Mouse (Mus musculus) MEL (cell line): ENCODE data around the gene Cd151. TPM values are rescaled to one million over a fixed set of nuclear protein-coding genes. Genes with fewer than 3 reads are reported as not detected.

Experiments
- DNase-seq: peaks from one replicate; pipeline ENCODE4 v3.0.0; 2011; ENCODE audit warnings: low read depth, low spot score
- H3K27ac ChIP-seq: 2 replicates; pipeline ENCODE4 v1.5.1; 2012; ENCODE audit warnings: low read depth, mild to moderate bottlenecking, control low read depth, low read length, moderate library complexity; ENCODE audit not compliant: control insufficient read depth
- H3K27me3 ChIP-seq, 2 experiments: fragments of 150-350 bp in 1 of 2; sonication (generic) in 1 of 2; 2 replicates each; pipeline ENCODE4 v1.6.1; 2012; ENCODE audit warnings: low read length in 2 of 2, mild to moderate bottlenecking in 2 of 2, improper control_type of control experiment in 1 of 2, moderate library complexity in 1 of 2; ENCODE audit not compliant: insufficient read depth in 2 of 2, control insufficient read depth in 1 of 2
- H3K36me3 ChIP-seq, 2 experiments: 2 replicates each; pipeline ENCODE4 v1.6.1; 2012 to 2014; ENCODE audit warnings: low read length in 2 of 2, improper control_type of control experiment in 1 of 2, inconsistent platforms in 1 of 2, mild to moderate bottlenecking in 1 of 2; ENCODE audit not compliant: insufficient read depth in 2 of 2, control insufficient read depth in 1 of 2
- H3K4me1 ChIP-seq, 2 experiments: fragments of 150-350 bp in 1 of 2; sonication (generic) in 1 of 2; 2 replicates each; pipeline ENCODE4 v1.6.1; 2012; ENCODE audit warnings: low read length in 2 of 2, improper control_type of control experiment in 1 of 2, mild to moderate bottlenecking in 1 of 2; ENCODE audit not compliant: insufficient read depth in 2 of 2, control insufficient read depth in 1 of 2
- H3K4me3 ChIP-seq, 2 experiments: fragments of 150-350 bp in 1 of 2; sonication (generic) in 1 of 2; 2 replicates each; pipeline ENCODE4 v1.5.1; 2012; ENCODE audit warnings: low read depth in 2 of 2, low read length in 2 of 2, mild to moderate bottlenecking in 2 of 2, moderate library complexity in 2 of 2, control low read depth in 1 of 2, improper control_type of control experiment in 1 of 2; ENCODE audit not compliant: control insufficient read depth in 1 of 2, insufficient read depth in 1 of 2
- H3K79me2 ChIP-seq: 2 replicates; pipeline ENCODE4 v1.6.1; 2012; ENCODE audit warnings: mild to moderate bottlenecking, low read length, moderate library complexity; ENCODE audit not compliant: control insufficient read depth, poor library complexity, insufficient read depth
- H3K9ac ChIP-seq: 2 replicates; pipeline ENCODE4 v1.6.1; 2012; ENCODE audit warnings: low read depth, mild to moderate bottlenecking, control low read depth, low read length, moderate library complexity; ENCODE audit not compliant: control insufficient read depth, poor library complexity, severe bottlenecking
- H3K9me3 ChIP-seq: fragments of 150-350 bp; sonication (generic); replicated peaks from 2 replicates; pipeline ENCODE4 v1.6.1; 2012; ENCODE audit warnings: mild to moderate bottlenecking, low read length, improper control_type of control experiment, moderate library complexity; ENCODE audit not compliant: insufficient read depth
- BHLHE40 ChIP-seq: IDR thresholded peaks from 2 replicates; pipeline ENCODE4 v1.6.1; 2012; ENCODE audit warnings: low read depth, mild to moderate bottlenecking, inconsistent platforms, low read length, improper control_type of control experiment, borderline replicate concordance
- CHD1 ChIP-seq: IDR thresholded peaks from 2 replicates; pipeline ENCODE4 v1.6.1; 2012; ENCODE audit warnings: low read depth, mild to moderate bottlenecking, inconsistent platforms, low read length, improper control_type of control experiment
- CTCF ChIP-seq, 3 experiments: IDR thresholded peaks in 2 of 3; conservative IDR thresholded peaks in 1 of 3; 2 replicates each; pipeline ENCODE4 v1.5.1; 2011 to 2012; ENCODE audit warnings: low read length in 3 of 3, low read depth in 2 of 3, mild to moderate bottlenecking in 2 of 3, improper control_type of control experiment in 1 of 3, inconsistent platforms in 1 of 3, mixed read lengths in 1 of 3, moderate library complexity in 1 of 3; ENCODE audit not compliant: control insufficient read depth in 1 of 3, insufficient read depth in 1 of 3, poor library complexity in 1 of 3, severe bottlenecking in 1 of 3
- EP300 ChIP-seq, 2 experiments: IDR thresholded peaks; 2 replicates each; pipeline ENCODE4 v1.6.1; 2011; ENCODE audit warnings: improper control_type of control experiment in 2 of 2, low read length in 2 of 2, low read depth in 1 of 2, mild to moderate bottlenecking in 1 of 2
- ETS1 ChIP-seq: IDR thresholded peaks from 2 replicates; pipeline ENCODE4 v1.6.1; 2012; ENCODE audit warnings: low read depth, mild to moderate bottlenecking, inconsistent platforms, low read length, improper control_type of control experiment, moderate library complexity
- GABPA ChIP-seq: IDR thresholded peaks from 2 replicates; pipeline ENCODE4 v1.6.1; 2012; ENCODE audit warnings: low read depth, mild to moderate bottlenecking, inconsistent platforms, low read length, improper control_type of control experiment, moderate library complexity
- GATA1 ChIP-seq: IDR thresholded peaks from 2 replicates; pipeline ENCODE4 v1.6.1; 2011; ENCODE audit warnings: low read depth, low read length, improper control_type of control experiment
- KAT2A ChIP-seq: conservative IDR thresholded peaks from 2 replicates; pipeline ENCODE4 v1.6.1; 2012; ENCODE audit warnings: low read depth, low read length, improper control_type of control experiment, inconsistent platforms
- MAFK ChIP-seq: IDR thresholded peaks from 2 replicates; pipeline ENCODE4 v1.6.1; 2011; ENCODE audit warnings: low read depth, mild to moderate bottlenecking, low read length, improper control_type of control experiment, borderline replicate concordance
- MAX ChIP-seq: IDR thresholded peaks from 2 replicates; pipeline ENCODE4 v1.6.1; 2011; ENCODE audit warnings: low read length, improper control_type of control experiment
- MAZ ChIP-seq: IDR thresholded peaks from 2 replicates; pipeline ENCODE4 v1.6.1; 2012; ENCODE audit warnings: low read depth, mild to moderate bottlenecking, inconsistent platforms, low read length, improper control_type of control experiment
- MYB ChIP-seq: IDR thresholded peaks from 2 replicates; pipeline ENCODE4 v1.6.1; 2011; ENCODE audit warnings: mild to moderate bottlenecking, low read depth, low read length, improper control_type of control experiment
- MYC ChIP-seq: IDR thresholded peaks from 2 replicates; pipeline ENCODE4 v1.6.1; 2011; ENCODE audit warnings: low read depth, mild to moderate bottlenecking, low read length, improper control_type of control experiment, moderate library complexity
- NELFE ChIP-seq: IDR thresholded peaks from 2 replicates; pipeline ENCODE4 v1.6.1; 2011; ENCODE audit warnings: low read depth, low read length, improper control_type of control experiment
- NRF1 ChIP-seq: IDR thresholded peaks from 2 replicates; pipeline ENCODE4 v1.6.1; 2014; ENCODE audit warnings: low read depth, mild to moderate bottlenecking, inconsistent platforms, low read length, improper control_type of control experiment, moderate library complexity; ENCODE audit not compliant: poor library complexity, insufficient read depth, severe bottlenecking
- POLR2A ChIP-seq, 2 experiments: IDR thresholded peaks; 2 replicates each; pipeline ENCODE4 v1.6.1; 2011 to 2012; ENCODE audit warnings: low read length in 2 of 2, mild to moderate bottlenecking in 2 of 2, control low read depth in 1 of 2, improper control_type of control experiment in 1 of 2, low read depth in 1 of 2, moderate library complexity in 1 of 2; ENCODE audit not compliant: control insufficient read depth in 1 of 2, insufficient read depth in 1 of 2, poor library complexity in 1 of 2
- POLR2AphosphoS5 ChIP-seq: IDR thresholded peaks from 2 replicates; pipeline ENCODE4 v1.6.1; 2012; ENCODE audit warnings: low read depth, borderline replicate concordance, mild to moderate bottlenecking, inconsistent platforms, low read length, moderate library complexity, mixed read lengths
- SMC3 ChIP-seq: IDR thresholded peaks from 2 replicates; pipeline ENCODE4 v1.6.1; 2011; ENCODE audit warnings: low read depth, low read length, improper control_type of control experiment
- TCF12 ChIP-seq: IDR thresholded peaks from 2 replicates; pipeline ENCODE4 v1.6.1; 2014; ENCODE audit warnings: low read depth, mild to moderate bottlenecking, inconsistent platforms, low read length, improper control_type of control experiment, moderate library complexity
- UBTF ChIP-seq: IDR thresholded peaks from 2 replicates; pipeline ENCODE4 v1.6.1; 2012; ENCODE audit warnings: low read depth, mild to moderate bottlenecking, inconsistent platforms, low read length, improper control_type of control experiment, moderate library complexity, borderline replicate concordance; ENCODE audit not compliant: insufficient read depth
- USF2 ChIP-seq, 2 experiments: IDR thresholded peaks; 2 replicates each; pipeline ENCODE4 v1.6.1; 2011 to 2012; ENCODE audit warnings: improper control_type of control experiment in 2 of 2, low read length in 2 of 2, borderline replicate concordance in 1 of 2, inconsistent platforms in 1 of 2, low read depth in 1 of 2, mild to moderate bottlenecking in 1 of 2; ENCODE audit not compliant: insufficient read depth in 1 of 2
- ZC3H11A ChIP-seq: IDR thresholded peaks from 2 replicates; pipeline ENCODE4 v1.6.1; 2012; ENCODE audit warnings: low read depth, mild to moderate bottlenecking, inconsistent platforms, low read length, improper control_type of control experiment
- ZMIZ1 ChIP-seq: IDR thresholded peaks from 2 replicates; pipeline ENCODE4 v1.6.1; 2012; ENCODE audit warnings: low read depth, mild to moderate bottlenecking, inconsistent platforms, low read length, improper control_type of control experiment, moderate library complexity
- polyA plus RNA-seq, 2 experiments: library from polyadenylated mRNA; stranded (reverse) in 1 of 2; unstranded in 1 of 2; fragments of >175 nt in 1 of 2; fragments of >200 nt in 1 of 2; gene quantifications; 2 replicates each; pipeline versions ENCODE4 v1.2.1 to v1.2.4; 2012; ENCODE audit warnings: low replicate concordance in 2 of 2, low read depth in 1 of 2; ENCODE audit not compliant: insufficient read length in 2 of 2, insufficient read depth in 1 of 2, missing spikeins in 1 of 2
- total RNA-seq: library from RNA; depleted of rRNA; stranded (reverse); fragments of 300-350 nt; gene quantifications from 2 replicates; pipeline ENCODE4 v1.2.3, GENCODE M21; 2012

Gene Cd151
- total and polyA plus RNA-seq, 3 experiments: 40.6 to 86.6 TPM; not detected in 1

DNA sequence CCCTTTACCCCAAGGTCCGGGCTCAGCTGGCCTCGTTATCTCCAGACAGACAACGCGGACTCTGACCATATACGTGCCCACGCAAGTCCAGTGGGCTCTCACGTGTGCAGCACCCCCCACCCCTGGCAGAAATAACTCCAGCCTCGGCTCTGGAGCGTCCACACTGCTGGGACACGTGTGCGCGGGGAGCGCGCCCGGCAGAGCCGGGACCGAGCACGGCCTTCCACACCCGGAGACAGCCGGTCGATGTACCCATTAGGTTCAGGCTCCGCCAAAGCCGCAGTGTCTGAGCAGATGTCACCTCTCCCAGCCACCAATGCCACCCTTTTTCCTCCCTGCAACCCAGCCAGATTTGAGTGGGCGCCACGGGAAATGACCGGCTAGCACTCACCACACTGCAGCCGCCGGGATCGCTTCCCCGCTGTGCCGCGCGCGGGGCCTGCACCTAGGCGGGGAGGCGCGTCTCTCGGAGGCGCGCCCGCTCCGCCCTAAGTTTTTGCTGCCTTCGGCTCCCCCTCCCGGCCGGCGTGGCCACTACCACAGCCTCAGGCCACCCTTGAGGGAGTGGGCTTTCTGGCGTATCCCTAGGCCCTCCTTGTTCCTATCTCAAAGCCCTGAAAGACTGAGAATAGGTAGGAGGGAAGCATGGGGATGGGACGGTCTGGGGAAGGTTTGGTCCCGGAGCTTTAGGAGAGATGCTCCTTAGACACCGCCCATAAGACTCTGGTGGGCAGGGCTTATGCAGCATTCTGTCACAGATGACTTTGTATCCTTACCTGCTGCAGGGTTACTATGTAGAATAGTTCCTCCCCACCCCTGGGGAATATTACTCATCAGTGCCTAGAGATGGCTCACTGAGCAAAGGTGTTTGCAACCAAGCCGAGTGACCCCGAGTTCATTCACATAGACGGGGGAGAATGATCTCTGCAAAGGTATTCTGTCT is 29.7 kb upstream of the Cd151 start, which contains the start of gene Slc25a22 (continued):
- TF ChIP-seq USF2 (IDR thresholded peaks at IDR 0.05; ENCODE audit: borderline replicate concordance in 1 of 2, insufficient read depth in 1 of 2, low read depth in 1 of 2, low read length in 2 of 2) (0 out of 4 replicates have a peak, but pooled peaks of 1 of the 2 experiments have one; percentile 12), ZMIZ1 (peak; percentile 65; the same call in 1 of the 2 replicates), CHD1 (no peak), POLR2AphosphoS5 (no peak), GATA1 (no peak), NELFE (peak; percentile 77), EP300 (IDR thresholded peaks at IDR 0.05; ENCODE audit: low read depth in 1 of 2, low read length in 2 of 2) (no peak), ZC3H11A (peak; percentile 33; the same call in 1 of the 2 replicates), POLR2A (IDR thresholded peaks at IDR 0.05; ENCODE audit: control insufficient read depth in 1 of 2, insufficient read depth in 1 of 2, low read depth in 1 of 2, low read length in 2 of 2, poor library complexity in 1 of 2) (peak; percentile 83 to 84), MYB (no peak), MAZ (peak; percentile 48; the same call in 1 of the 2 replicates)

DNA sequence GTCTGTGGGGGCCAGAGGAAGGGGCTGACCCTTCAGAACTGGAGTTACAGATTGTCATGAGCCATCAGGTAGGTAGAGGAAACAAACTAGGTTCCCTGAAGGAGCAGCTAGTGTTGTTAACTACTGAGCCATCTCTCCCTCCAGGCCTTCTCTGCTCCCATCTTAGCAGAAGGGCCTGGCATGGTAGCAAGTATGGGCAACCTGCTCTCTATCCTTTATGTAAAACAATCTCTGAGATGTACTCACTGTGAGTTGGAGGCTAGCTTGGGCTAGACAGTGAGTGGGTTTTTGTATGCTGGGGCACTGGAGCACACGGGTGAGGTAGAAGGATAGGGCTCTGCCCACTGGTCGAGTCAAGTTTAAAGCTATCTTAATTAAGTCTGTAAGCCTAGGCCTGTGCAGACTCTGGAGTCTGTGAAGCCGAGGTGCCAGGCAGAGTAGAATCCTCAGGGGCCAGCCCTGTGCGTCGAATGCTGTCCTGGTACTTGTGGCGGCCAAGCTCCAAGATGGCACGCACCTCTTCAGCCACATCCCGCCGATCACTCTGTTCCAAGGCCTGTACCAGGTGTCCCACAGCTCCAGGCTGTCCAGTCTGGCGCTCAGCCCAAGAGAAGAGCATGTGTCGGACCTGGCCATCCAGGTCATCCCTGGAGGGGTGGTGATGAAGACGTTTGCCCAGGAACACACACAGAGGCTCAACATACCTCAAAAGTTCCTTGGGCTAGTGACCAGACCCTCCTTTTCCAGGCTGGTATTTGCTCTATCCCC is 28.8 kb upstream of the Cd151 start:
- Histone ChIP-seq H3K36me3 (peaks cover 0 to 20% of the 10 kb centered on the region in 2 experiments; a peak in 3 of 4 replicates), H3K4me3 (no peak overlapping the region), H3K4me1 (peaks cover 4 to 22% of the 10 kb centered on the region in 2 experiments; a peak in 3 of 4 replicates), H3K9me3 (no peaks in the 10 kb centered on the region), H3K27ac (no peak overlapping the region), H3K27me3 (no peaks in the 10 kb centered on the region), H3K79me2 (peaks cover 44% of the 10 kb centered on the region), H3K9ac (no peak overlapping the region)
- DNase-seq: no peak
- TF ChIP-seq MYC (no peak), MAX (no peak), ETS1 (no peak), USF2 (IDR thresholded peaks at IDR 0.05; ENCODE audit: borderline replicate concordance in 1 of 2, insufficient read depth in 1 of 2, low read depth in 1 of 2, low read length in 2 of 2) (no peak), SMC3 (no peak), ZC3H11A (no peak), CTCF (IDR thresholded peaks at IDR 0.05 in 2 of 3, conservative IDR thresholded peaks at IDR 0.05 in 1 of 3; ENCODE audit: control insufficient read depth in 1 of 3, insufficient read depth in 1 of 3, low read depth in 2 of 3, low read length in 3 of 3, poor library complexity in 1 of 3, severe bottlenecking in 1 of 3) (no peak), GABPA (no peak), KAT2A (no peak), UBTF (no peak), MAFK (no peak), BHLHE40 (no peak), NRF1 (no peak), ZMIZ1 (no peak), TCF12 (no peak), CHD1 (no peak)
